Mouse (Mus musculus): Measurements from ENCODE around the gene Ifit1. TPM values are rescaled to one million over a fixed set of nuclear protein-coding genes. Genes with fewer than 3 reads are reported as not detected.
"Not testable (repeated sequence)": the region's sequence is repeated elsewhere in the genome, so short reads cannot be mapped to it uniquely, and the experiment has no call there.

Ifit1 gene
- total RNA-seq (2014; fragmentation: Nextera tagmentation) (not detected in 2 replicates), total RNA-seq (2017) (0.05 and 0.12 TPM in 2 replicates), polyA plus RNA-seq (2012) (not detected in 2 replicates)

DNA sequence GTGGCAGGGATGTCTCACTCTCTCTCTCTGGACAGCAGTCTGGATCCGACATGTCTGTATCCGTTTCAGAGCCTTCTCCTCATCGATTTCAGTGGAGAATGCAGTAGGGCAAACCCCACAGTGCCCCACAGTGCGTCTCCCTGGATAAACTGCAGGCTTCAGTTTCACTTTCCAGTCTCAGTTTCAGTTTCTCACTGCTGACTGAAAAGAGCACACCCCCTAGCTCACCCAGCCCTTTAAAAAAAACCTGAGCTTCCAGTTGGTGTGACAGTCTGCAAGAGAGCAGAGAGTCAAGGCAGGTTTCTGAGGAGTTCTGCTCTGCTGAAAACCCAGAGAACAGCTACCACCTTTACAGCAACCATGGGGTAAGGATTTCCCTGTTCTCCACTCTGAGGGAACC is at the start of gene Ifit1, which contains the start of gene Ifit1bl2:
Gene Ifit1 (plus strand): TSS at position 249 of the 400 bp plus-strand sequence.
Gene Ifit1bl2 (minus strand): TSS at position 121 of the 400 bp plus-strand sequence.
- no peaks in the 10 kb centered on the region for H3K9me3 ChIP-seq (replicated peaks)
- no peak within 1 kb of the TSS for H3K4me3 ChIP-seq (ENCODE audit: low read depth, low read length)
- ATAC-seq (ENCODE audit: extremely low read depth, insufficient number of reproducible peaks, low FRiP score, poor library complexity, severe bottlenecking) (no peak), DNase-seq (ENCODE audit: low spot score) (no peak)
- peaks cover 9% of the 10 kb centered on the region; the same call in 1 of the 2 replicates for H3K27me3 ChIP-seq (ENCODE audit: insufficient read depth, low read length)
- H3K36me3 ChIP-seq (replicated peaks) = no peaks in the 10 kb centered on the region
- TF ChIP-seq GATA2 (IDR thresholded peaks at IDR 0.05; ENCODE audit: borderline replicate concordance, low read depth, low read length) = no peak
- no peak for TF ChIP-seq POLR2AphosphoS5 (IDR thresholded peaks at IDR 0.05; ENCODE audit: insufficient replicate concordance, low read depth, low read length)
- TF ChIP-seq CTCF (IDR thresholded peaks at IDR 0.05; ENCODE audit: low read depth, low read length) = no peak
- no peak for TF ChIP-seq TAL1 (conservative IDR thresholded peaks at IDR 0.05; ENCODE audit: low read depth, low read length)
- 0 out of 2 replicates have a peak, but pooled peaks cover 5% of the 10 kb centered on the region for H3K4me1 ChIP-seq (ENCODE audit: insufficient read depth, low read depth, low read length)

DNA sequence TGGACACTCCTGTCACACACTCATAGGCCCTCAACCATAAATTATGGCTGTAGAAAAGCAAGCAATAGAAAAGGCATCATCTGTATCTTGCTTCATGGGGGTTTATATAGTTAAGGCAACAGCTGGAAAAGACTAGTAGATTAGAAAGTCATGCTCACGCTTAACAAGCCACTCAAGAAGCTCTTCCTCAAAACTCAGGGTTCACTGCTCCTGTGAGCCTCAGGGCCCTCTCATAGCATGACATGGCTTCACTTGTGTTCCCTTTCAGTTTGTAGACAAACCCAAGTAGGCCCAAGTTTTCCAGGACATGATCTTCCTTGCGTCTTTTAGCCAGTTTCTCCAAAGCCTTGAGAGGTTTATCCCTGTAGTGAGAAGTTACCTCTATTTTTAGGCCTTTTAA is 47.2 kb upstream of the Ifit1 start:
- no peak for TF ChIP-seq TAL1 (conservative IDR thresholded peaks at IDR 0.05; ENCODE audit: low read depth, low read length)
- TF ChIP-seq GATA1 (IDR thresholded peaks at IDR 0.05; ENCODE audit: borderline replicate concordance, low read length) = no peak
- TF ChIP-seq POLR2AphosphoS5 (IDR thresholded peaks at IDR 0.05; ENCODE audit: insufficient replicate concordance, low read depth, low read length) = no peak
- TF ChIP-seq GATA2 (IDR thresholded peaks at IDR 0.05; ENCODE audit: borderline replicate concordance, low read depth, low read length) = no peak
- no peak for TF ChIP-seq CTCF (IDR thresholded peaks at IDR 0.05; ENCODE audit: low read depth, low read length)
- ATAC-seq (ENCODE audit: extremely low read depth, insufficient number of reproducible peaks, low FRiP score, poor library complexity, severe bottlenecking) = no peak

DNA sequence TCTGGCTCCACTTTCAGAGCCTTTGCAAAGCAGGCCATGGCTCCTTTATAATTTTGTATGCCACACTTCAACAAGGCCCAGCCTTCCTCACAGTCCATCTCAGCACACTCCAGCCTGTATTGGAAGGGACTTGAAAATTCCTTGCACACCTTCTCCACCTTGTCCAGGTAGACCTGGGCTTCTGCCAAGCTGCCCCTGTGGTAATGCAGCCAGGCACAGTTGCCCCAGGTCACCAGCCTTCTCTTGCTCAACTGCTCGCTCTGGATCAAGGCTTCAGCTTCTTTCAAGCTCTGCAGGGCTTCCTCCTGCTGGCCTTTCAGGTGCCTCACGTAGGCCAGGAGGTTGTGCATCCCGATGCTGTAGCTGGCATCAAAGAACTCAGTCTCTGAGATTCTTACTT is 46.1 kb upstream of the Ifit1 start:
- H3K9me3 ChIP-seq (replicated peaks); ATAC-seq (ENCODE audit: extremely low read depth, insufficient number of reproducible peaks, low FRiP score, poor library complexity, severe bottlenecking); H3K4me3 ChIP-seq (ENCODE audit: low read depth, low read length); H3K27me3 ChIP-seq (ENCODE audit: insufficient read depth, low read length); H3K36me3 ChIP-seq (replicated peaks); DNase-seq (ENCODE audit: low spot score); H3K4me1 ChIP-seq (ENCODE audit: insufficient read depth, low read depth, low read length): not testable (repeated sequence)

More for the DNA sequence above, 47.2 kb upstream of the Ifit1 start:
- Histone ChIP-seq H3K27me3 (ENCODE audit: insufficient read depth, low read length) (peaks cover 3% of the 10 kb centered on the region), H3K4me1 (ENCODE audit: insufficient read depth, low read depth, low read length) (no peaks in the 10 kb centered on the region), H3K36me3 (replicated peaks) (no peaks in the 10 kb centered on the region), H3K4me3 (ENCODE audit: low read depth, low read length) (no peak overlapping the region), H3K9me3 (replicated peaks) (no peaks in the 10 kb centered on the region)
- DNase-seq (ENCODE audit: low spot score) = no peak

DNA sequence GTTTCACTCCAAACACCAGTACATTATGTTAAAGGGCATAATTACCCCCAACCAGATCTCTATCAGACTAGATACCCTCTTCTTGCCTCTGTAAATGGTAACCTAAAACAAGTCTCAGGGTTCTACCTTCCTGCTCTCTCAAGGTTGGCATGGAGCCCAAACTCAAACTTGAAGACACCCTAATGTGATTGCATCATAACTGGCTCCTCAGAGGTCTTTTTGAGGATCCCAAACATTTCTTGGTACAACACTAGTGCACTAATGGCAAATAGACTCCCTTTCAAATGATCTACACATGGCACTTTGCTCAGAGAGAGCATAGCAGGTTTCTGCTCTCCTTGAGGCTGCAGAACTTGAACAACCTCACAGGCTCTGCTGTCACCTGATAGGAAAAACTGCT is 43.9 kb upstream of the Ifit1 start:
- peaks cover 3% of the 10 kb centered on the region for H3K27me3 ChIP-seq (ENCODE audit: insufficient read depth, low read length)
- no peaks in the 10 kb centered on the region for H3K4me1 ChIP-seq (ENCODE audit: insufficient read depth, low read depth, low read length)
- H3K36me3 ChIP-seq (replicated peaks) = no peaks in the 10 kb centered on the region
- no peak overlapping the region for H3K4me3 ChIP-seq (ENCODE audit: low read depth, low read length)
- ATAC-seq (ENCODE audit: extremely low read depth, insufficient number of reproducible peaks, low FRiP score, poor library complexity, severe bottlenecking) (no peak), DNase-seq (ENCODE audit: low spot score) (no peak)
- no peaks in the 10 kb centered on the region for H3K9me3 ChIP-seq (replicated peaks)
- TF ChIP-seq GATA1 (IDR thresholded peaks at IDR 0.05; ENCODE audit: borderline replicate concordance, low read length) (no peak), TAL1 (conservative IDR thresholded peaks at IDR 0.05; ENCODE audit: low read depth, low read length) (no peak), CTCF (IDR thresholded peaks at IDR 0.05; ENCODE audit: low read depth, low read length) (no peak), POLR2AphosphoS5 (IDR thresholded peaks at IDR 0.05; ENCODE audit: insufficient replicate concordance, low read depth, low read length) (no peak), GATA2 (IDR thresholded peaks at IDR 0.05; ENCODE audit: borderline replicate concordance, low read depth, low read length) (no peak)

DNA sequence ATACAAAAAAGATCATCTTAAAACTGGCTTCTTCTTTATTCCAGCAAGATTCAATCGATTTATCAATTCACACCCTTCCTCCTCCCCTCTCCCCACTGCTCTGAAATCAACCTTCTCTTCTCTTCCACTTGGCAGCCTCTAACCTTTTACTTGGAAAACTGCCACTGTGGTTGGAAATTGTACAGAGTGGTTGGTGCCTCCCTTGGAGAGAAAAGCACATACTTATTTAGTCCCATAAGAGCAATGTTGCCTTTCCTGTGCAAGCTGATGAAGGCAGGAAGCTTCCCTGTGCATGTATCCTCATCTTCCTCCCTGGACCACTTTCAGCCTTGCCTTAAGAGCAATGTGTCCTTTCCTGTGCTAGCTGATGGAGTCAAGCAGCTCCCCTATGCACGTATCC is 42.3 kb upstream of the Ifit1 start:
- DNase-seq (ENCODE audit: low spot score) (no peak), ATAC-seq (ENCODE audit: extremely low read depth, insufficient number of reproducible peaks, low FRiP score, poor library complexity, severe bottlenecking) (no peak)
- Histone ChIP-seq H3K4me3 (ENCODE audit: low read depth, low read length) (no peak overlapping the region), H3K4me1 (ENCODE audit: insufficient read depth, low read depth, low read length) (no peaks in the 10 kb centered on the region), H3K36me3 (replicated peaks) (no peaks in the 10 kb centered on the region), H3K9me3 (replicated peaks) (no peaks in the 10 kb centered on the region), H3K27me3 (ENCODE audit: insufficient read depth, low read length) (peaks cover 3% of the 10 kb centered on the region)
- TF ChIP-seq CTCF (IDR thresholded peaks at IDR 0.05; ENCODE audit: low read depth, low read length) (no peak), GATA1 (IDR thresholded peaks at IDR 0.05; ENCODE audit: borderline replicate concordance, low read length) (no peak), POLR2AphosphoS5 (IDR thresholded peaks at IDR 0.05; ENCODE audit: insufficient replicate concordance, low read depth, low read length) (no peak), TAL1 (conservative IDR thresholded peaks at IDR 0.05; ENCODE audit: low read depth, low read length) (no peak), GATA2 (IDR thresholded peaks at IDR 0.05; ENCODE audit: borderline replicate concordance, low read depth, low read length) (no peak)

DNA sequence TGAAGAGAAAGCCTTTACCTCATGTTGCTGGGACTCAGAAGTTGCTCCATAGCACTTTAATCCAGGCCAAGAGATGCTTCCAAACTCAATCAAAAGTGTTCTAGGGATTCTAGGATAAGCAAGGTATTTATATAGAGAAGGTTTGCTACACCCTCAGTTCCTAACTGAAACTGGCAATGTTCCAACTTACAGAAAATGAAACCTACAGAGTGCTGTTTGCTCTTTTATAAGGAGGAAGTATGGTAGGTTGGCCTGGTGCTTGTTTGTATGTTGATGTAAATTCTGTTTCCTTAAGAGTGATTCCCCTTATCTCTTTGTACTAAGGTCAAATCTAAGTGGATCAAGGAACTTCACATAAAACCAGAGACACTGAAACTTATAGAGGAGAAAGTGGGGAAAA is 41.4 kb upstream of the Ifit1 start:
- H3K4me1 ChIP-seq (ENCODE audit: insufficient read depth, low read depth, low read length); H3K27me3 ChIP-seq (ENCODE audit: insufficient read depth, low read length); H3K4me3 ChIP-seq (ENCODE audit: low read depth, low read length); H3K36me3 ChIP-seq (replicated peaks); H3K9me3 ChIP-seq (replicated peaks); ATAC-seq (ENCODE audit: extremely low read depth, insufficient number of reproducible peaks, low FRiP score, poor library complexity, severe bottlenecking); DNase-seq (ENCODE audit: low spot score): not testable (repeated sequence)

DNA sequence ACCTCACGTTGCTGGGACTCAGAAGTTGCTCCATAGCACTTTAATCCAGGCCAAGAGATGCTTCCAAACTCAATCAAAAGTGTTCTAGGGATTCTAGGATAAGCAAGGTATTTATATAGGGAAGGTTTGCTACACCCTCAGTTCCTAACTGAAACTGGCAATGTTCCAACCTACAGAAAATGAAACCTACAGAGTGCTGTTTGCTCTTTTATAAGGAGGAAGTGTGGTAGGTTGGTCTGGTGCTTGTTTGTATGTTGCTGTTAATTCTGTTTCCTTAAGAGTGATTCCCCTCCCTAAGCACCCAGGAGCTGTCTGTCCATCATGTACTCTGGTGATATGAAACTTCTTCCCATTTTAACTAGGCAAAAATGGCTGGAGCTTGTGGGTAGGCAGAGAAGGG is 38.8 kb upstream of the Ifit1 start, which contains the start of gene Ifit1bl1:
Gene Ifit1bl1 (minus strand): TSS at position 69 of the 400 bp plus-strand sequence.
- not testable (repeated sequence) for ATAC-seq (ENCODE audit: extremely low read depth, insufficient number of reproducible peaks, low FRiP score, poor library complexity, severe bottlenecking); H3K27me3 ChIP-seq (ENCODE audit: insufficient read depth, low read length); DNase-seq (ENCODE audit: low spot score); H3K4me1 ChIP-seq (ENCODE audit: insufficient read depth, low read depth, low read length); H3K9me3 ChIP-seq (replicated peaks); H3K4me3 ChIP-seq (ENCODE audit: low read depth, low read length); H3K36me3 ChIP-seq (replicated peaks)
